Mouse (Mus musculus): Measurements from ENCODE around the gene D5Ertd579e.

GRCm38 (mm10) chr5:36553056-36553606, 142.7 kb downstream of the D5Ertd579e start:
- TF ChIP-seq GABPA (IDR thresholded peaks at IDR 0.05; ENCODE audit: insufficient replicate concordance, low read depth, low read length) (no peak), PAX5 (IDR thresholded peaks at IDR 0.05; ENCODE audit: low read length) (no peak)

All from CH12.LX (cell line).